Mouse (Mus musculus) liver, adult 2 months (tissue): ENCODE measurements around the gene Slc9a9. TPM values are rescaled to one million over a fixed set of nuclear protein-coding genes. Genes with fewer than 3 reads are reported as not detected.

Source experiments
- DNase-seq: peaks from one replicate; pipeline ENCODE4 v3.0.0-alpha.2; 2011; ENCODE audit warnings: low read depth, low spot score; ENCODE audit errors: extremely low read depth
- H3K27ac ChIP-seq: fragments of 200-500 bp; replicated peaks from 2 replicates; pipeline ENCODE4 v1.5.1; 2012; ENCODE audit warnings: low read depth, mild to moderate bottlenecking, control low read depth, inconsistent platforms, low read length; ENCODE audit not compliant: insufficient read depth
- H3K27me3 ChIP-seq: fragments of 200-500 bp; 2 replicates; pipeline ENCODE4 v1.6.1; 2012; ENCODE audit warnings: mild to moderate bottlenecking, moderate library complexity, low read length, inconsistent platforms; ENCODE audit not compliant: control insufficient read depth, insufficient read depth
- H3K36me3 ChIP-seq: fragments of 200-500 bp; 2 replicates; pipeline ENCODE4 v1.6.1; 2012; ENCODE audit warnings: low read length, inconsistent platforms; ENCODE audit not compliant: control insufficient read depth, insufficient read depth
- H3K4me1 ChIP-seq: fragments of 200-500 bp; 2 replicates; pipeline ENCODE4 v1.6.1; 2011; ENCODE audit warnings: low read length; ENCODE audit not compliant: control insufficient read depth, insufficient read depth
- H3K4me3 ChIP-seq: fragments of 200-500 bp; 2 replicates; pipeline ENCODE4 v1.5.1; 2011; ENCODE audit warnings: low read depth, mild to moderate bottlenecking, control low read depth, low read length, moderate library complexity; ENCODE audit not compliant: insufficient read depth
- H3K79me2 ChIP-seq: fragments of 200-500 bp; 2 replicates; pipeline ENCODE4 v1.6.1; 2012; ENCODE audit warnings: inconsistent platforms, mild to moderate bottlenecking, low read length, moderate library complexity; ENCODE audit not compliant: control insufficient read depth, insufficient read depth
- H3K9ac ChIP-seq: fragments of 200-500 bp; 2 replicates; pipeline ENCODE4 v1.6.1; 2012; ENCODE audit warnings: low read depth, mild to moderate bottlenecking, control low read depth, inconsistent platforms, low read length
- CTCF ChIP-seq: fragments of 200-500 bp; IDR thresholded peaks from 2 replicates; pipeline ENCODE4 v1.5.1; 2011; ENCODE audit warnings: low read depth, low read length, control low read depth
- POLR2A ChIP-seq: fragments of 200-500 bp; IDR thresholded peaks from 2 replicates; pipeline ENCODE4 v1.6.1; 2011; ENCODE audit warnings: low read length, control low read depth; ENCODE audit not compliant: insufficient read depth; ENCODE audit errors: extremely low read depth
- WGBS: fragments of 180-500 bp; shearing (Covaris S2); methylation state at CpG from one replicate; pipeline ENCODE4 v1.1.7; 2018; 5-methylcytosine and 5-hydroxymethylcytosine counted together
- polyA plus RNA-seq: library from polyadenylated mRNA; depleted of rRNA; stranded (reverse); fragments of >200 nt; gene quantifications from 2 replicates; pipeline ENCODE4 v1.2.3, GENCODE M21; 2012
- total RNA-seq: library from RNA; depleted of rRNA; stranded (reverse); fragments of >200 nt; gene quantifications from 2 replicates; pipeline ENCODE4 v1.2.3, GENCODE M21; 2014

Slc9a9 gene
- total and polyA plus RNA-seq, 2 experiments: 1.7 to 6.0 TPM

DNA sequence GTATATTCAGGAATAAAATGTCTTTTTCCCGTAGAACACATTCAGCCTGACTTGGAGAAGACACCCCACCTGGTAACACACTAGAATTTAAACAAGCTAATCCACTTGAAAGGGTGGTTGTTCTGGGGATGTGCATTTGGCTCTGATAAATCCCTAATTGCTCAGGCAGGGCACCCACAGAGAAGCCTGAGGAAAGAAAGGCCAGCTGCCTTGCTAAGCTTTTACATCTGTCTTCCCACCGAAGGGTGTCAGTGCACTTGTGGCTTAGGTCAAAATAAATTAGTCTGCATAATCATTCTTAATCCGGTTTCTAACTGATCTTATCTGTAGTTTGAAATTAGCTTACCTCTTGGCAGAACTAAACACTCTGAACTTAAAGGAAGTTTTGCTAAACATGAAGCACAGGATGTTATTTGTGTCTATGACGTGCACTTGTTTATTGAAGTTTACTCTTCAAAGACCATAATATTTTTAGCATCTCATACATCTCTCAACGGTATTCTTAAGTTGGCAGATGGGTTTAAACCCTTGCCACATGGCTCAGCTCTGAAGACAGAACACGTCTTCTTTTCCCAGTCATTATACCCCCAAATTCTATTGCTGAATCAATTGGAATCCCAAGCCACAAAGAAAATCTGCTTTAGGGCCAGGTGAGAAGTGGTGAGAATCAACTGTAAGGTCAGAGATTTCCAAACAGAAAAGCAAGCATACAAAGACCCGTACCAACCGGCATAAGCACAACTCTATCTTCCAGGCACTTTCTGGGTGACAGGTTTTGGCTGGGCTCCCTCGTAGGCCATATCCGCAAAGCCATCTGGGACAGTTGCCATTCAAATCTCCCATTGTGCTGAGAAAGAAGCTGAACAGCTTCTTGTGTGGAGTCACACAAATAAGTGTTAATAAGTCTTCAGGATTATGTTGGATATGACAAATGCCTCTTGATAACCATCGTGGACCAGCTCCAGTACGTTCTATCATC lies 443.7 kb downstream of the Slc9a9 start:
- peak; percentile 1 for DNase-seq
- Histone ChIP-seq H3K4me3 (no peak overlapping the region), H3K9ac (no peak overlapping the region), H3K27me3 (no peaks in the 10 kb centered on the region), H3K27ac (no peak overlapping the region), H3K79me2 (no peaks in the 10 kb centered on the region), H3K36me3 (no peaks in the 10 kb centered on the region), H3K4me1 (no peaks in the 10 kb centered on the region)
- TF ChIP-seq POLR2A (no peak), CTCF (no peak)
- 67% methylated on average over 12 of the region's 12 CpGs for WGBS

GRCm38 (mm10) chr9:95120062-95120461 lies 450.4 kb downstream of the Slc9a9 start:
- H3K4me1 ChIP-seq: no peaks in the 10 kb centered on the region
- no peaks in the 10 kb centered on the region for H3K36me3 ChIP-seq
- TF ChIP-seq CTCF: no peak
- no peak for TF ChIP-seq POLR2A
- no peak overlapping the region for H3K4me3 ChIP-seq
- H3K79me2 ChIP-seq: no peaks in the 10 kb centered on the region
- WGBS: 69% methylated on average over 4 of the region's 4 CpGs
- H3K27me3 ChIP-seq: no peaks in the 10 kb centered on the region
- H3K9ac ChIP-seq: no peak overlapping the region
- peak; percentile 1 for DNase-seq
- H3K27ac ChIP-seq: no peak overlapping the region

- Histone ChIP-seq H3K27ac (no peak overlapping the region), H3K36me3 (no peaks in the 10 kb centered on the region), H3K4me1 (no peaks in the 10 kb centered on the region), H3K27me3 (no peaks in the 10 kb centered on the region), H3K9ac (no peak overlapping the region), H3K79me2 (no peaks in the 10 kb centered on the region), H3K4me3 (no peak overlapping the region)
- TF ChIP-seq CTCF (no peak), POLR2A (no peak)
- WGBS: 41% methylated on average over 11 of the region's 11 CpGs
- no peak for DNase-seq
Measured at GRCm38 (mm10) chr9:95121151-95121835, 451.6 kb downstream of the Slc9a9 start.

- H3K27me3 ChIP-seq: no peaks in the 10 kb centered on the region
- no peak for TF ChIP-seq POLR2A
- no peak for TF ChIP-seq CTCF
- no peak overlapping the region for H3K27ac ChIP-seq
- no peak overlapping the region for H3K4me3 ChIP-seq
- no peak overlapping the region for H3K9ac ChIP-seq
- no peaks in the 10 kb centered on the region for H3K4me1 ChIP-seq
- 95% methylated on average over 1 of the region's 1 CpGs for WGBS
- H3K79me2 ChIP-seq: no peaks in the 10 kb centered on the region
- DNase-seq: no peak
- H3K36me3 ChIP-seq: no peaks in the 10 kb centered on the region
Measured at GRCm38 (mm10) chr9:95125683-95126082, 456.0 kb downstream of the Slc9a9 start.

DNA sequence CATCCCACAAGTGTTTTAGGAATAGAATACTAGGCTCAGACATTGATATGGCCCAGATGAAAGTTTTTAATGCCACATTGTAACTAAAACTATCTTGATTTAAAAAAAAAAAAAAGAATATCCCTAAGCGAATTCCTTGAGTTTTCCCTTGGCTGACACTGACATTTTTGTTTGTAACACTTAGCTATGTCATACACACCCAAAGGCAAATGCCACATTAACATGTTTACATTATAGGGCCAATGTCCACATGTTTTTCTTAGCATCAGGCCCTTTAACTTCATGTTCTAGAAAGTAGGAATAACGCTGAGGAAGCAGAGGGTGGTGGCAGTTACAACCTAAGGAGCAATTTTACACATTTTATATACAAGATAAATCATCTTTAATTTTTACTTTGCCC lies 458.1 kb downstream of the Slc9a9 start:
- Histone ChIP-seq H3K27ac (no peak overlapping the region), H3K4me1 (no peaks in the 10 kb centered on the region), H3K36me3 (no peaks in the 10 kb centered on the region), H3K27me3 (no peaks in the 10 kb centered on the region), H3K9ac (no peak overlapping the region), H3K4me3 (no peak overlapping the region), H3K79me2 (no peaks in the 10 kb centered on the region)
- no peak for DNase-seq
- 74% methylated on average over 2 of the region's 2 CpGs for WGBS
- no peak for TF ChIP-seq POLR2A
- no peak for TF ChIP-seq CTCF

DNA sequence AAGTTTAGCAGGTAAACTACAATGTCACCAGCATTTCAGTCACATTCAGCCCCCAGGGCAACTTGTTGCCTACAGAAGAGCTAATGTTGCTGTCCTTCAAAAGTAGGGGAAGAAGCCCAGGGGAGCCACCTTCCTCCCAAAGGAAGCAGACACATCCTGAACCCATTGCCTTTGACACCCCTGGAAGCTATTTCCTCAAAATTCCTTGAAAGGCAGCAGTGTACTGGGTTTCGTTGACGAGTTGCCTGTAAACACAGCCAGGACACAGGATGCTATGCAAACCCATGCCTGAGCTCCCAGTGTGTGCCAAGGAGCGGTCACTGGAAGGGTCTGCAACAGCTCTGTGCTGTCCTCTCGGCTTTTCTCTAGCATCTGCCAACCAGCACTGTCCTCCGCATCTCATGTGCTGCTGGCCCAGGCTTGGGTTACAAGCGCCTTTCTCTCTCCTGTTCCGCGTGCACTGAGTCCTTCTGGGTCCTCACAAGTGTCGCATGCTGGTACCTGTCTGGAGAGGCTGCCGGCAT lies 479.6 kb downstream of the Slc9a9 start:
- Histone ChIP-seq H3K27me3 (no peaks in the 10 kb centered on the region), H3K9ac (no peak overlapping the region), H3K4me1 (peaks cover 2% of the 10 kb centered on the region; the same call in 1 of the 2 replicates), H3K27ac (peak overlapping the region; percentile 29; the same call in 1 of the 2 replicates), H3K36me3 (no peaks in the 10 kb centered on the region), H3K79me2 (no peaks in the 10 kb centered on the region), H3K4me3 (no peak overlapping the region)
- 83% methylated on average over 10 of the region's 10 CpGs for WGBS
- no peak for TF ChIP-seq CTCF
- no peak for TF ChIP-seq POLR2A
- peak; percentile 2 for DNase-seq
